13 mouse cellular contexts compared by ENCODE assay signal in the genomic region with DNA sequence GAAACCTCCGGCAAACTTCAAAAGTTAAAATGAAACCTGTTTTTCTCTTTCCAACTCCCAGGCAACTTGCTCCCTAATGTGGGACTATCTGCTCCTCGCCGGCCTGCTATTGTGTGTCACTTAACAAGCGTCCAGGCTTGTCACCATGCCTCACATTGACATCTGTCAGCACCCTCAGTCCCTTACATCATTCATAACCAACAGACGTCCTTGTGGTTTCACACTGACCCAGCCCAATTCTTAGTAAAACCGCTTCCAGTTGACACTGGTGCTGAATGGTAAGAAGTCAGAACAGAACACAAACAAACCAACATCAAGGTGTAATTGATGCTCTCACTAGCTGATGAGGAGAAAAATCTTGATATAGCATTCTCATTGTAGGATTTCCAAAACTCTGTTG.
DNase-seq lines count a peak whose midpoint lies in the region; ATAC-seq and TF ChIP-seq lines count a peak whose summit lies in the region.
"Had no signal": no experiment of that assay in that cellular context is flagged by ENCODE, and none has a peak within 500 bp of the region (broad histone marks: within the 10 kb centered on the region; RNA-seq: fewer than 3 reads in every experiment).

No protein-coding gene starts in this region.

- peaks cover 12 to 42% of the 10 kb centered on the region in 2 experiments for H3K4me1 ChIP-seq in CH12.LX (ENCODE audit: control insufficient read depth in 1 of 2, insufficient read depth in 2 of 2)
- H3K4me1 ChIP-seq: liver, embryonic 15.5 days had no signal

- H3K4me2 ChIP-seq in CH12.LX (ENCODE audit: insufficient read depth, low read depth, poor library complexity, severe bottlenecking), result no peak overlapping the region
- H3K4me2 ChIP-seq: liver, embryonic 15.5 days; midbrain, embryonic 13.5 days had no signal

- H3K27ac ChIP-seq in CH12.LX (ENCODE audit: insufficient read depth, low read depth), result no peak overlapping the region
- H3K27ac ChIP-seq: liver, embryonic 15.5 days; midbrain, embryonic 13.5 days had no signal

- no peak overlapping the region for H3K4me3 ChIP-seq in CH12.LX (replicated peaks in 1 of 3; ENCODE audit: low read depth in 2 of 3, low read length in 2 of 3, poor library complexity in 1 of 3)
- H3K4me3 ChIP-seq: liver, embryonic 15.5 days; midbrain, embryonic 13.5 days had no signal

- peak; percentile 58 for DNase-seq in lung, postnatal 25 days (ENCODE audit: low spot score)
- DNase-seq in lung, postnatal 14 days, result no peak
- peak; percentile 33 for DNase-seq in CH12.LX (ENCODE audit: extremely low read depth)
- no peak for DNase-seq in layer of hippocampus, adult 9-10 months (ENCODE audit: low spot score)
- DNase-seq in cerebellum, adult 8-10 months, result no peak
- no peak for DNase-seq in right cerebral cortex, postnatal 36 days (ENCODE audit: low spot score in 2 of 2)
- DNase-seq: adrenal gland, postnatal 10 days; cerebellum, postnatal 14 days; thymus, postnatal 36 days had no signal

- H3K79me2 ChIP-seq in CH12.LX (replicated peaks; ENCODE audit: control insufficient read depth, extremely low read depth, insufficient read depth, poor library complexity, severe bottlenecking), result no peaks in the 10 kb centered on the region

- H3K27me3 ChIP-seq in CH12.LX (replicated peaks), result no peaks in the 10 kb centered on the region
- H3K27me3 ChIP-seq: liver, embryonic 15.5 days had no signal

- H3K9ac ChIP-seq in CH12.LX (ENCODE audit: insufficient read depth, low read depth), result no peak overlapping the region; the same call in 1 of the 2 replicates
- H3K9ac ChIP-seq: liver, embryonic 15.5 days; midbrain, embryonic 13.5 days had no signal

- ATAC-seq in hematopoietic stem cell, adult 5-6 weeks (replicated peaks in 1 of 2; ENCODE audit: insufficient read depth in 1 of 2, low FRiP score in 2 of 2, low TSS enrichment in 1 of 2, low read depth in 1 of 2, poor library complexity in 2 of 2, severe bottlenecking in 2 of 2), result peak; percentile 37 to 67; a peak in 2 of 4 replicates
- peak; percentile 90 for ATAC-seq in monocyte, adult 5-6 weeks (replicated peaks; ENCODE audit: insufficient number of reproducible peaks, low FRiP score, low TSS enrichment, poor library complexity, severe bottlenecking)
- ATAC-seq: midbrain, embryonic 13.5 days had no signal

- no peak for TF ChIP-seq POLR2A in CH12.LX (IDR thresholded peaks at IDR 0.05; ENCODE audit: low read depth, low read length)

- TF ChIP-seq EP300 in CH12.LX (IDR thresholded peaks at IDR 0.05; ENCODE audit: low read length), result no peak; the same call in 1 of the 2 replicates

- dilution Hi-C loops in CH12.LX (cut with MboI; ENCODE audit: extremely low pct_ligation_motif_present, extremely low pct_unique_long_range_greater_than_20kb, low sequenced_read_pairs), result no loop called here

- no peak for TF ChIP-seq RAD21 in CH12.LX (IDR thresholded peaks at IDR 0.05; ENCODE audit: low read depth, low read length)

- in situ Hi-C loops in CH12.LX (cut with MboI; ENCODE audit: low pct_ligation_motif_present, low pct_unique_long_range_greater_than_20kb, low sequenced_read_pairs), result no loop called here

- H3K36me3 ChIP-seq in CH12.LX (replicated peaks in 1 of 2; ENCODE audit: control insufficient read depth in 1 of 2, insufficient read depth in 1 of 2, low read length in 1 of 2), result no peaks in the 10 kb centered on the region
- H3K36me3 ChIP-seq: liver, embryonic 15.5 days; midbrain, embryonic 13.5 days had no signal

- no peaks in the 10 kb centered on the region for H3K9me3 ChIP-seq in CH12.LX (replicated peaks; ENCODE audit: low read length)
- H3K9me3 ChIP-seq: liver, embryonic 15.5 days had no signal

- TF ChIP-seq CTCF in CH12.LX (conservative IDR thresholded peaks at IDR 0.05 in 1 of 2, IDR thresholded peaks at IDR 0.05 in 1 of 2; ENCODE audit: low read depth in 2 of 2, low read length in 2 of 2), result no peak

TF ChIP-seq in CH12.LX, 34 proteins besides CTCF, POLR2A, EP300 and RAD21:
- no peak for TF ChIP-seq ZC3H11A (IDR thresholded peaks at IDR 0.05; ENCODE audit: low read depth, low read length)
- peak; percentile 62; the same call in 1 of the 2 replicates for TF ChIP-seq MXI1 (IDR thresholded peaks at IDR 0.05; ENCODE audit: low read depth, low read length)
- 0 out of 2 replicates have a peak, but pooled peaks have one; percentile 7 for TF ChIP-seq BHLHE40 (IDR thresholded peaks at IDR 0.05; ENCODE audit: low read depth, low read length)
- 0 out of 2 replicates have a peak, but pooled peaks have one; percentile 18 for TF ChIP-seq ETS1 (conservative IDR thresholded peaks at IDR 0.05; ENCODE audit: low read depth, low read length)
- peak; percentile 20; the same call in 1 of the 2 replicates for TF ChIP-seq SIN3A (IDR thresholded peaks at IDR 0.05; ENCODE audit: low read length)
TF ChIP-seq in CH12.LX: peak in this region for 4.

Comparison
In these comparisons a context has a peak if more than half of its experiments do, and no peak if none do; other contexts are left out.
1. DNase-seq: peak in lung, postnatal 25 days (single experiment) and CH12.LX (single experiment); none in lung, postnatal 14 days (single experiment), layer of hippocampus, adult 9-10 months (single experiment), cerebellum, adult 8-10 months (single experiment) and right cerebral cortex, postnatal 36 days (0 of 2).